Mouse (Mus musculus) neutrophil, adult 83 days (primary cell): ENCODE measurements around the gene Dtd1. TPM values are rescaled to one million over a fixed set of nuclear protein-coding genes. Genes with fewer than 3 reads are reported as not detected.

ENCODE experiments used
- total RNA-seq, 2 experiments: library from RNA; stranded (reverse); gene quantifications; one replicate each; pipeline ENCODE4 v1.2.4; 2023

The Dtd1 gene
- total RNA-seq, result 10 to 100 TPM in 1 of 2 experiments, 1 to 10 TPM in 1; 8.3 to 10.3 TPM

DNA sequence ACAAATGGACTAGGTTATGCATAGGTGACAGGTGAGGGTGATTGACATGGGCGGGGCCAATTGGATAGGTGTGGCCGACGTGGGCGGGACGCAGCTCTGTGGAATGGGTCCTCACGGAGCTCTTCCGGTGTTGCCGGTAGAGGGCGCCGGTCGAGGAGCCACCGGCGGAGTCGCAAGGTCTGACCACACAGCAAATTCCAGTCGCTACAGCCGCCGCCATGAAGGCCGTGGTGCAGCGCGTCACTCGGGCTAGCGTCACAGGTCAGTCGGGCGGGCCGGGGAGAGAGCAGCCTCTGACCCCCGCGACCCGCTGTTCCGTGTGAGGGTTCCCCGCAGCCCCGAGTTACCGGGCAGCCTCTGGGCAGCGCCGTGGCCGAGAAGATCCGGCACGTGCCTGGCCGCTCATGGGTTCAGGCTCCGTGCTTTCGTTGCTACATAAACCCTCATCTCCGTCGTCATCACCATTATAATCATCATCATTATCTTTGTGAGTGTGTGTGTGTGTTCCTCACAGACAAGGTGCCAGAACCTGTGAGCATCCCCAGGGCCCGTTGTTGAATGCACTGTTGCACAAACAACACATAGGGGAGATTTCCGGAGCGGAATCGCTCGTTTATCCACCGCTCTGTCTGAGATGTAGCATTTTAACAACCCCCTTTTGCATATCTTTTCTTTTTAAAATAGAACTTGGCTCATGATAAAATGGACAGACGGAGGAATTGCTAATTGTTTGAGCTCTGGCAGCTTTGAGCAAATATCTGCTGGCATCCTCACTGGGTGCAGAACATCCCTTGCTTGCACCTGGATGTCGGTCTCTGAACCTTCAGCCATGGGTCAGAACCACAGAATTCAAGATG lies at the start of gene Dtd1:
Gene Dtd1 (plus strand): TSS at position 67 of the 857 bp plus-strand sequence.

DNA sequence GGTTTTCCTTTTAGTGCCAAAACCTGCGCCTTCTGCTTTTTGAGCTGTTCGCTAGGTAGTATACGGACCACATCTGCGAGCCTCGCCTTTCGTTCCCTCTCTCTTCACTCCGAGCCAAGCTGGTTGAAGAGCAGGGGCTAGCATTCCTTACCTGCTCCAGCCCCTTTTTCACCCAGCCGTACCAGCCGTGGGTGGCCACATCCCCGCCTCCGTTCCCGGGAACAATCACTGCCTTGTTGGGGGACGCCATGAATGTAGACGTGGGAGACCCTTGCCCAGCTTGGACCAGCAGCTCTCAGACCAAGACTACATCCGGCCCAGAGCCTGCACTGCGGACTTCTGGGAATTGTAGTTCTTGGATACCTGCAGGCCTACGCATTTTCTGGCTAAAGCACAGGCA lies 49.2 kb upstream of the Dtd1 start, which contains the start of gene Rbbp9:
Gene Rbbp9 (minus strand): TSS at position 341 of the 400 bp plus-strand sequence.

DNA sequence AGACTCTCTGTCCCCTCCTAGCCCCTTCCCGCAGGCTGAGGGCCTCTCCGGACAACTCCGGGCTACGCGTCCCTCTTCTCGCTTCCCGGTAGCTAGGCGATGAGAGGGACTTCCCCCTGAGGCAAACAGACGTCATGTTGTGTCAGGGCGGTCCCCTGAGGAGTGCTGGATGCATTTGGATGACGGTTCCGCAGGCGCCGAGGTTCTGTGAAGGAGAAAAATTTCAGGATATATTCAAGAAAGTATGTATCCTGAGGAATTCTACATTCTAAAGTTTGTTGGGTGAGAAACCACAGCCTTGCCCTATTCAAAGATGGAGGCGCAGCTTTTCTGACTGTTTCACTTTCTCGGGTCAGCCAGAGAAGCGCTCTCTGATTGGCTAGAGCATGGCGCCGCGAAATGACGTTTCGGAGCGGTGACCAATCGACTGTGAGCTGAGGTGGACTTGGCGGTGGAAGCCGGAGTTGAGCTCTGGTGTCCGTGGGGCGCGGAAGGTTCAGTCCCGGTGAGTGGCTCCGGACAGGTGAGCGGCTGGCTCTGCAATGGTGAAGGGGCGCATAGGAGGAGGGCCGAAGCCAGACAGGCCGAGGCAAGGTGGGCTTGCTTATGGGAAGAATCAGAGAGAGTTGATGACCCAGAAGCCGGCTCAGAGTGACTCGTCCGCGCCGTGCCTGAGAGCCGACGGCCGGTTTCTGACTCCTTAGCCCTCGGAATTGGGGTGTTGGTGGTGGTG lies 43.7 kb upstream of the Dtd1 start, which contains the start of gene Sec23b:
Gene Sec23b (plus strand): TSS at position 410 of the 733 bp plus-strand sequence.

DNA sequence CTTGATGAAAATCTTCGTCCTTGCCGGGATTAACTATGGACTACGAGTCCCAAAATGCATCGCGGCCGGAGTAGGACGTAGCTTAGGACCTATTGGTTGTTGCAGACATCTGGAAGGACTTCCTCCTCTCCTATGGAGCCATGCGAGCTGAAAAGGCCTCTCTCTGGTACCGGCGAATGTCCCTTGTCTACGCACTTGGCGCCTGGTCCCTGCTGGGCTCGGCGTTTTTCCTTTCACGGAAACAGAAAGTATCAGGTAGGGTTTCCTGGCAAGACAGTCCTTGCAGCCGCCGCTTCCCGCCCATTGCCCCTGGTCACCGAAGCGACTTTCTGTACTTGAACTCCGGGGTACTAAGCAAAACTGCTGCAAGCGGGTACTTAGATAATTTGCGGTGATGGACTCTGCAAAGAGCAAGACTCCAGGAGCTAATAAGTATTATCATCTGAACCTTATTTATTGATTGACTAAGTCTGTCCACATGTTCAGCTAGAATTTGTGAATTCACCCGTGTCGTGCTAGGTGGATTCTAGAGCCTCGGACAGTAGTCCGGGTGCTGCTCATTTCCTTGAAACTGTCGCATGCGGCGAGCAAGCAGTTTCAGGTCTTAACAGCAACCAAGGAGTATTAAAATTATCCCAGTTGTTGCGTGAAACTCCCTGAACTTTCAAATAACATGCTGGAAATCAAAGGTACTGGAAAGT lies 5.6 kb upstream of the Dtd1 start, which contains the start of gene Smim26:
Gene Smim26 (plus strand): TSS at position 104 of the 701 bp plus-strand sequence.

Other genes starting within 250 kb of the Dtd1 start
- 10 to 100 TPM; 18.5 to 18.7 TPM for gene Kat14, start 230.9 kb upstream of the Dtd1 start, total RNA-seq
- gene Pet117, start 230.9 kb upstream of the Dtd1 start, total RNA-seq, result 1 to 10 TPM; 3.7 to 4.5 TPM
- gene Dzank1, start 72.5 kb upstream of the Dtd1 start, total RNA-seq, result under 1 TPM in 1 of 2 experiments, not detected in 1; 0.59 TPM
- gene Polr3f, start 72.2 kb upstream of the Dtd1 start, total RNA-seq, result 10 to 100 TPM; 13.9 to 14.1 TPM
- 1 to 10 TPM; 2.8 to 2.9 TPM for gene Rbbp9, start 49.0 kb upstream of the Dtd1 start, total RNA-seq
- gene Sec23b, start 43.7 kb upstream of the Dtd1 start, total RNA-seq, result 10 to 100 TPM; 41.2 to 43.7 TPM
- 1 to 10 TPM; 5.1 TPM for gene Smim26, start 5.8 kb upstream of the Dtd1 start, total RNA-seq
- gene Scp2d1, start 223.8 kb downstream of the Dtd1 start, total RNA-seq, result not detected